Mouse (Mus musculus): ENCODE measurements around the gene Lrg1. TPM values are rescaled to one million over a fixed set of nuclear protein-coding genes. Genes with fewer than 3 reads are reported as not detected.

Gene Lrg1
- polyA plus RNA-seq, 1 experiment from 2014 or later = not detected

DNA sequence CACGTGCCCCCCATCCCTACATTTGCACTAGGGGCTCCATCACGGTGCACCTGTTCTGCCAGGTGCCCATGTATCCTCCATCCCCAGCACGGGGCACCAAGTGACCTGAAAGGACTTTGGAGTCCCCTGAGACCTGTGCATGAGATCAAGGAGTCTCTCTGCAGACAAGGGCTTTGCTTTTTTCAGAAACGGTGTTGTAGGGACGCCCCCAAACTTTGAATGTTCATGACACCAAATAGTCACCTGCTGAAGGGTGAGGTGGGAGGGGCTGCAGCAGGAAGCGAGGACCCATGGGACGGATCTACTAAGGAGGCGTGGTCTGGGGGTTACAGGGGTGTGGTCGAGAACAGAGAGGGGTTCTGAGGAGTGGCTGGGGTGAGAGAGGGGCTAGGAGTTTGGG lies 26.5 kb upstream of the Lrg1 start:
- Histone ChIP-seq H3K9ac (no peak overlapping the region), H3K27ac (no peak overlapping the region), H3K36me3 (no peaks in the 10 kb centered on the region), H3K4me1 (peaks cover 15% of the 10 kb centered on the region), H3K4me3 (peak overlapping the region; percentile 28; the same call in 1 of the 2 replicates), H3K9me3 (no peaks in the 10 kb centered on the region), H3K27me3 (replicated peaks) (peaks cover 62% of the 10 kb centered on the region), H3K4me2 (replicated peaks) (peak overlapping the region; percentile 59)
- ATAC-seq (ENCODE audit: low FRiP score, low read depth) = no peak
- WGBS = 17% methylated on average over 9 of the region's 9 CpGs

DNA sequence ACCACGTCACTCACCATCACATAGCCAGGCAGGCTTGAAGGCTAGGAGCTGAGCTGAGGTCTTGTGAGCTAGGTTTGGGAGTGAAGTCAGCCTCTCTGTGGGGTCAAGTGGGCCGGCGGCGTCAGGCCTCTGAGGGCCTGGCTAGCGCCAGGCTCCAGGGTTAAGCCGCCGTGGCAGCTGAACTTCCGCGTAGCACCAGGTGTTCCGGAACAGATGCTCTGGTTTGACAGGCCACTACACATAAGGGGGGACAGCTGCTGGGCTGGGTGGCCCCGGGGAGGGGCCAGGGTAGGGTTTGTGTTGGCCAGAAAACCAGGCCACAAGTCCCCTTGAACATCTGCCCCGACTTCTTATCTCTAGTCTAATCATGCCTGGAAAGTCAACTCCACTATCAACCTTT lies 25.6 kb upstream of the Lrg1 start:
- no peak overlapping the region for H3K9ac ChIP-seq
- no peaks in the 10 kb centered on the region for H3K9me3 ChIP-seq
- no peaks in the 10 kb centered on the region for H3K36me3 ChIP-seq
- peaks cover 20% of the 10 kb centered on the region for H3K4me1 ChIP-seq
- no peak for ATAC-seq (ENCODE audit: low FRiP score, low read depth)
- H3K4me3 ChIP-seq = no peak overlapping the region
- H3K27me3 ChIP-seq (replicated peaks) = peaks cover 63% of the 10 kb centered on the region
- 56% methylated on average over 12 of the region's 12 CpGs for WGBS
- H3K4me2 ChIP-seq (replicated peaks) = no peak overlapping the region
- H3K27ac ChIP-seq = no peak overlapping the region

DNA sequence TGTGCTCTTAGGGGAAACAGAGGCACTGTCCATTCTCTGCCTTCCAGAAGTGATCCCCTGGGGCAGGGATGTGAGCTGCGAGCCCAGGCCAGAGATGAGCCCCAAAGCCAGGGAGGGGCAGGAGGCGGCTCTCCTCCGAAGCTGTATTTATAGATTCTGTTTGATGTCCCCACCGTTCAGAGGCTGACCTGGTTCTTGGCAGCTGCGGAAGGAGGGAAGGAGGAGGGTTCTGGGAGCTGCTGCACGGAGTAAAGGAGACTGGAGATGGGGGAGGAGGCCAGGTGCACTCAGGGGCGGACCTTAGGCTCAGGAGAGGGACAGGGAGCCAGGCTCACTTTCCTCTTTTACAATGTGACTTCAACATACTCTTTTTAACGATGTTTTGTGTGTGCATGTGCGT lies 24.3 kb upstream of the Lrg1 start:
- Histone ChIP-seq H3K27me3 (replicated peaks) (peaks cover 71% of the 10 kb centered on the region), H3K4me3 (no peak overlapping the region), H3K27ac (no peak overlapping the region), H3K4me1 (peaks cover 31% of the 10 kb centered on the region), H3K9ac (no peak overlapping the region), H3K36me3 (no peaks in the 10 kb centered on the region), H3K9me3 (no peaks in the 10 kb centered on the region), H3K4me2 (replicated peaks) (no peak overlapping the region)
- no peak for ATAC-seq (ENCODE audit: low FRiP score, low read depth)
- 15% methylated on average over 9 of the region's 9 CpGs for WGBS

DNA sequence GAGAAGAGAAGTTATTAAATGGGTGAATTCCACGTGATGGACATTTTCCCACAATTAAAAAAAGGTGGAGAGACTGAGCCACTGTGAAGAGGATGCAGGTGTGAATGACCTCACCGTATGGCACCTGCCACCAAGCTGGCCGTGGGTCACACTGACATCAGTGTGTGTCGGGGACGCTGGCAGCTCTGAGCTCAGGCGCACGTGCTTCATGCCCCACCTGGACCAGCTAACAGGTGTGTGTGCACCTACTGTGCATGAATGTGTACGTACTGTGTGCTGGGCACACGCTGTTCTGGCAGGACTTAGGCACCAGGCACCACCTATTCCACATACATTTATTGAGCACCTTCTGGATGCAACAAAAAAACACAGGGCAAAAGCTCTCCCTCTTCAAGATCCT lies 22.7 kb upstream of the Lrg1 start:
- ATAC-seq (ENCODE audit: low FRiP score, low read depth) = no peak
- Histone ChIP-seq H3K27me3 (replicated peaks) (peaks cover 70% of the 10 kb centered on the region), H3K9ac (no peak overlapping the region), H3K4me1 (peaks cover 36% of the 10 kb centered on the region), H3K4me3 (no peak overlapping the region), H3K36me3 (no peaks in the 10 kb centered on the region), H3K27ac (no peak overlapping the region), H3K9me3 (no peaks in the 10 kb centered on the region), H3K4me2 (replicated peaks) (no peak overlapping the region)
- WGBS = 72% methylated on average over 9 of the region's 9 CpGs

DNA sequence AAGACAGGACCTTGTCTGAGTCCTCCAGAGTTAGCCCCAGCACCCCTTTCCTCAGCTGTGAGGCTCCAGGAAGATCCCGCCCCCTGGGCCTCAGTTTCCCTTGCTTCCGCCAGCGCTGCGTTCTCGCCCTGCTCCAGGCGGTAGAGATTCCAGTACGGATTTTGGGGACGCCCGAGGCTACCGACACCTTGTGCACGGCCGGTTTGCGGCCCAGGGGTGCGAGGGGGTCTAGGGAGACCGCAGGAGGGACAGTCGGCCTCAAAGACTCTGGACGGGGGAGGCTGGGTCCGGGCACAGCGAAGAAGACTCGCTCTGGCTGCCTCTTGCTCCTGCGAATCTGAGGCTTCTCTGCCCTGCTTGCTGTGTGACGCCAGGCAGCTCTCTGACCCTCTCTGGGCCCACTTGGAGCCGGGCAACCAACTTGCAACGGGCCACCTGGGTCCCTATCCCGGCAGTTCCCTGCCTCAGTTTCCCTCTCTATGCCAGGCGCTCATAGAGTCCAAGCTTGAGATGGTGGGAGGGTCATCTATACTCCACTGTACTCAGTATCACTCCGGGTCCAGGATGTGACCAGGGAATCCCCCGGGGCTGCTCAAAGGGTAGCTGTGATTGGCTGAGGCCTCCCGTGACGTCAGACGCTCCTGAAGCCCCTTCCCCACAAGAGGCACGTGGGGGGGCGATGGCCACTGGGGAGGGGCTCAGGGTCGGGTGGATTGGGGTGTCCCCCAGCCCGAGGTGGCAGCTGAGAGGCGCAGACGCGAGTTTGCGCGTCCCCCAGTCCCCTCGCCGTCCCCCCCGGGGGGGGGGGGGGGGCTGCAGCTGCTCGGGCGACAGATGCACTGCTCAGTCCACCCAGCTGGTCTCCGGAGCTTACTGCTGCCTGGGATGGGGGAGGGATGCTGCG lies 20.2 kb upstream of the Lrg1 start:
- H3K4me2 ChIP-seq (replicated peaks) = peak overlapping the region; percentile 69
- under 1% methylated on average over 44 of the region's 47 CpGs for WGBS
- peaks cover 61% of the 10 kb centered on the region for H3K27me3 ChIP-seq (replicated peaks)
- no peaks in the 10 kb centered on the region for H3K36me3 ChIP-seq
- no peak overlapping the region for H3K27ac ChIP-seq
- no peaks in the 10 kb centered on the region for H3K9me3 ChIP-seq
- peak overlapping the region; percentile 39 for H3K4me3 ChIP-seq
- peak overlapping the region; percentile 44 for H3K9ac ChIP-seq
- ATAC-seq (ENCODE audit: low FRiP score, low read depth) = peak; percentile 73
- peaks cover 46% of the 10 kb centered on the region for H3K4me1 ChIP-seq

DNA sequence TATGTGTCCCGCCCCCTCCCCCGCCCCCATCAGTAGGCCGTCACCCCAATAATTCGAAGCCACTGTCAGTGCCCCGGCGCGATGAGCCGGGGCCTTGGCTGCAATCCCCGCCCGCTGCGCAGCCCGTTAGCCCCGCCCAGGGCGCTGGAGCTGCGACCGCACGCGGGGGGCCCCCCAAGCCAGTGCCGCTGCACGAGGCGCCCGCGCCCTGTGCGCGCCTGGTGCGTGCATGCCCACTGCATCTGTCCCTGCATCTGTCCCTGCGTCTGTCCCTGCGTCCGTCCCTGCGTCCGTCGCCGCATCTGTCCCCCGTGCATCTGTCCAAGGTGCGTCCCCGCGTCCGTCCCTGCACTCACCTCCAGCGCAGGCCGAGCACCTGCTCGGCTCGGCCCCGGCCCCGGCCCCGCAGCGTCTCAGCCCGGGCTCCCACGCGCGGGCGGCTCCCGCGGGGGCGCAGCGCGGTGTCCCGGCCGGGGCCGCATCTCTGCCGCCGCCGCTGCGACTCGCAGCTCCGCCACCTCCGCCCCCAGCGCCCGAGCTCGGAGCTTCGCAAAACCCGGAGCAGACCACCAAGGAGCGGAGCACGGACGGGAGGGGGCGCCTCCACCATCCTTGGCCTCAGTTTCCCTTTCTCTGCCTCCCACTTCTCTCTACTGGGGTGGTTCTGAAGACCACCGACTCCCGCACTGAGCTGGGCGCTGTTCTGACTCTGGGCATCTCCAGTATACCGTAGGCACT lies 18.2 kb upstream of the Lrg1 start, which contains the start of gene Sema6b:
Sema6b (minus strand) TSS at position 486 of the 738 bp plus-strand sequence.
- peak; percentile 35 for ATAC-seq (ENCODE audit: low FRiP score, low read depth)
- 1% methylated on average over 77 of the region's 79 CpGs for WGBS
- Histone ChIP-seq H3K9ac (peak within 1 kb of the TSS; percentile 84), H3K9me3 (no peaks in the 10 kb centered on the region), H3K27me3 (replicated peaks) (peaks cover 54% of the 10 kb centered on the region), H3K4me2 (replicated peaks) (peak within 1 kb of the TSS; percentile 90), H3K4me3 (peak within 1 kb of the TSS; percentile 79), H3K27ac (peak within 1 kb of the TSS; percentile 37; the same call in 1 of the 2 replicates), H3K4me1 (peaks cover 49% of the 10 kb centered on the region), H3K36me3 (no peaks in the 10 kb centered on the region)

DNA sequence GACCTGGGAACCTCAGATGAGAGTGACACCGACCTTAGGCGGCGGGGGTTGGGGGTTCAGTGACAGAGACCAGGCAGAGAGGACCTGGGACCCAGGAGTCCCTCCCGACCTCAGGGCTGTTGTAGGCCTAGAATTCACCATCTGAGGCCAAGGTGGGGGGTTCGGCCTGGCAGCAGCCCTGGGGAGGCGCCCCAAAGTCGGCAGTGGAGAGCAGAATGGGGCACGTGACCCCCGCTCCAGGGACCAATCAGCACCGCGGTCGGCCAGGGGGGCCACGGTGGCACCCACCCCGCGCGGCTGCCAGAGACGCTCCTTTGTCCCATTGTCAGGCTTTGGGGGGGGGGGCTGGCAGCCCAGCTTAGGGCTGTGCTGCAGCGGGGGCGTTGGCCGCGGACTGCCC lies 17.6 kb upstream of the Lrg1 start:
- peak overlapping the region; percentile 84 for H3K9ac ChIP-seq
- H3K4me1 ChIP-seq = peaks cover 55% of the 10 kb centered on the region
- H3K9me3 ChIP-seq = no peaks in the 10 kb centered on the region
- H3K27ac ChIP-seq = 0 out of 2 replicates have a peak overlapping the region, but pooled peaks have one; percentile 37
- peak; percentile 28; the same call in 1 of the 2 replicates for ATAC-seq (ENCODE audit: low FRiP score, low read depth)
- 4% methylated on average over 21 of the region's 21 CpGs for WGBS
- peak overlapping the region; percentile 79 for H3K4me3 ChIP-seq
- H3K27me3 ChIP-seq (replicated peaks) = peaks cover 52% of the 10 kb centered on the region
- H3K4me2 ChIP-seq (replicated peaks) = peak overlapping the region; percentile 90
- no peaks in the 10 kb centered on the region for H3K36me3 ChIP-seq

DNA sequence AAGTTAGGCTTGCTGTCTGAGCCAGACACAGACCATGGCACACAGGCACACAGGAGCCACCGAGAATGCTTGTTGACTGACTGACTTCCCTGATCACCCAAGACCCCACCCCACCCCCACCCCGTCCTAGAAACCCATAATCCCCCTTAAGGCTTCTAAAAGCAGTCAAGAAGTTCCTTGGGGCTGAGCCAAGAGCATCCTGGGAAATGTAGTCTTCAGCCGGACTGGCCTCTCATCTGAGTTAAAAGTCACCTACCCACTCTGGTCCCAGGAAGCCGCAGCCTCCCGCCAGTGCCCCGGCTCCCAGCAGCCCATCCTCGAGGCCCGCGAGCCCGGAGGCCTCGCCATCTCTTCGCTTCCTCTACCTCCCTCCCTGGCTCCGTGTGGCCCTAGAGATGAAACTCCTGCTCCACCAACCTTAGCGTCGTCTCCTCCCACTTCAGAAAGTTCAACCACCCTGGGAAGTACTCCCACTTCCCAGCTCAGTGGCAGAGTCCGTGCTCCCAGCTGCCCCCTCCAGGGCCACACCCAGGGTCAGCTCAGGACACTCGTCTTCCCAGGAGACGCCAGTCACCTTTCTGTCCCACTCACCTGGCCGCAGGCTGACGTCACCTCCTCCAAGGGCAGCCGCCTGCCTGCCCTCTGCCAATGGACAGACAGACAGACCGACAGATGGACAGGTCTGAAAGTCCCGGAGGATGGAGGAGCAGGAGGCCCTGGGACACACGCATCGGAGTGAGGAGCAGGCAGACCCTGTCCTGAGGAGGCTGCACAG lies 16.2 kb upstream of the Lrg1 start:
- 14% methylated on average over 25 of the region's 25 CpGs for WGBS
- Histone ChIP-seq H3K9ac (peak overlapping the region; percentile 18; the same call in 1 of the 2 replicates), H3K9me3 (no peaks in the 10 kb centered on the region), H3K4me2 (replicated peaks) (peak overlapping the region; percentile 90), H3K4me3 (peak overlapping the region; percentile 79; the same call in 1 of the 2 replicates), H3K36me3 (no peaks in the 10 kb centered on the region), H3K27me3 (replicated peaks) (peaks cover 47% of the 10 kb centered on the region), H3K4me1 (peaks cover 60% of the 10 kb centered on the region), H3K27ac (no peak overlapping the region)
- no peak for ATAC-seq (ENCODE audit: low FRiP score, low read depth)

DNA sequence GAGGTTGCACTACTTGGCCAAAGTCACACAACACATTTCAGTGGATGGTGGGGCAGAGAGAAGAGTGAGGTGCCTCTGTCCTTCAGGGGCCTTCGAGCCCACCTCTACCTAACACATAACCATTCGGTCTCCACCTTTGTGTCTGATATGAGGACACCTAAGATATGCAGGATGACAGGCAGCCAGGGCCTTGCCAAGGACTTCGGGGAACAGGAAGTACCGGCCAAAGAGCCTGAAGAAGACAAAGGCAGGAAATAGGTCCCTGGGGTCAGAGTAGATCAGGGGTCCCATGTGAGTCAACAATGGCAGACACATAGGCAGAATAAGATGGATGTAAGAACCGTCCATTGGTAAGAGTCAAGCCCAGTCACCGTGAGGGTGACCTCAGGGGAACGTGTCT lies 14.8 kb upstream of the Lrg1 start:
- no peaks in the 10 kb centered on the region for H3K9me3 ChIP-seq
- no peak for ATAC-seq (ENCODE audit: low FRiP score, low read depth)
- no peak overlapping the region for H3K4me3 ChIP-seq
- 87% methylated on average over 7 of the region's 7 CpGs for WGBS
- peaks cover 38% of the 10 kb centered on the region for H3K27me3 ChIP-seq (replicated peaks)
- H3K9ac ChIP-seq = no peak overlapping the region
- no peak overlapping the region for H3K27ac ChIP-seq
- no peak overlapping the region for H3K4me2 ChIP-seq (replicated peaks)
- no peaks in the 10 kb centered on the region for H3K36me3 ChIP-seq
- peaks cover 48% of the 10 kb centered on the region for H3K4me1 ChIP-seq

DNA sequence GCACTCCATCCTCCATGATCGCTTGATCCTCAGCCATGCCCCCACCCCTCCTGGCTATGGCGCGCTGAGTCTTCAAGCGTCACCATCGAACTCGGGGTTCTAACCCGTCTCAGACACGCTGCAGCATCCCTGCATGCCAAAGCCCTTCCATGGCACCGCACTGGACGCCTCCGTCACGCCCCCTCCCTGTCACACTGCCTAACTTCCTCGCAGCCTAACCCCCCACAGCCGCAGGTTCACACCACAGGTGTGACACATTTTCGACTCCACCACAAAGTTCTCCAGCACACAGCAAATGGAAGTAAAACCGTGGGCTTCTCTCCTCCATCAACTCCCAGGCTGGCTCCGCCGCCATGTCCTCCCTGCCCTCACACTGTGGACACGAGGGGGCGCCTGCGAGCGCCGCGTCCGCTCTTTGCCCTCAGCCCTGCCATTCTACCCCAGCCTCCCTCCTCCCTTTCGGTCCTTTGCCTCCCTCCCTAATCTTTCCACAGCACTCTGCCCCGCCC lies 12.7 kb upstream of the Lrg1 start:
- 2% methylated on average over 27 of the region's 27 CpGs for WGBS
- H3K4me1 ChIP-seq = peaks cover 39% of the 10 kb centered on the region
- ATAC-seq (ENCODE audit: low FRiP score, low read depth) = no peak

More for the DNA sequence above, 12.7 kb upstream of the Lrg1 start:
- Histone ChIP-seq H3K36me3 (peaks cover 13% of the 10 kb centered on the region), H3K27me3 (replicated peaks) (peaks cover 21% of the 10 kb centered on the region), H3K4me2 (replicated peaks) (peak overlapping the region; percentile 54), H3K9ac (0 out of 2 replicates have a peak overlapping the region, but pooled peaks have one; percentile 3), H3K27ac (no peak overlapping the region), H3K4me3 (peak overlapping the region; percentile 16), H3K9me3 (no peaks in the 10 kb centered on the region)
